Mouse (Mus musculus): ENCODE data around the gene Olfr1158. TPM values are rescaled to one million over a fixed set of nuclear protein-coding genes. Genes with fewer than 3 reads are reported as not detected.
"Not testable (repeated sequence)": the region's sequence is repeated elsewhere in the genome, so short reads cannot be mapped to it uniquely, and the experiment has no call there.

Olfr1158 gene
- not detected in 2 replicates for polyA plus RNA-seq (2014; fragmentation: Nextera tagmentation; extraction: Ambion mirVana)

DNA sequence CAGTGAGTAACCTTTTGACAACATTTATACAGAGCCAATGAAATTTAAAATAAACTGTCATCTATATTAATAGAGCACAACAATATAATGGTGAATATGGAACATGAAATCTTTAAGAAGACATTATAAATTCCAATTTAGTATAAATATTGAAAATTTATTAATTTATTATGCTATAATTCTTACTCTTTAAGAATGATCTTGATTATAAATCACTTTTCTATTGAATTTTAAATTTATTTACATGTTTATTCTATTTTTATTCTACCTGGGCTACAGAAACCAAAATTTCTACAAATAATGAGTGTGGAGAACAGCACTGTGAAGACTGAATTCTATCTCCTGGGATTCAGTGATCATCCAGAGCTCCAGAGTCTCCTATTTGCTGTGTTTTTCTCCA is at the start of gene Olfr1158:
Gene Olfr1158, plus strand, starts transcription at position 301 of the 400 bp plus-strand sequence.
- no peaks in the 10 kb centered on the region for H3K9me3 ChIP-seq (ENCODE audit: control insufficient read depth, low read depth, low read length)
- H3K9ac ChIP-seq (replicated peaks; ENCODE audit: low read depth, low read length), result no peak within 1 kb of the TSS
- no peaks in the 10 kb centered on the region for H3K27me3 ChIP-seq (ENCODE audit: control insufficient read depth, insufficient read depth, low read length)
- H3K4me1 ChIP-seq (ENCODE audit: control insufficient read depth, insufficient read depth, low read length), result no peaks in the 10 kb centered on the region
- H3K36me3 ChIP-seq (ENCODE audit: control insufficient read depth, insufficient read depth, low read length), result no peaks in the 10 kb centered on the region
- no peak for ATAC-seq (ENCODE audit: insufficient number of reproducible peaks, insufficient read depth, low FRiP score, low read depth)
- H3K4me2 ChIP-seq (replicated peaks; ENCODE audit: low read depth, low read length), result no peak within 1 kb of the TSS
- H3K27ac ChIP-seq (ENCODE audit: low read length), result no peak within 1 kb of the TSS
- H3K4me3 ChIP-seq (ENCODE audit: low read depth, low read length), result no peak within 1 kb of the TSS

DNA sequence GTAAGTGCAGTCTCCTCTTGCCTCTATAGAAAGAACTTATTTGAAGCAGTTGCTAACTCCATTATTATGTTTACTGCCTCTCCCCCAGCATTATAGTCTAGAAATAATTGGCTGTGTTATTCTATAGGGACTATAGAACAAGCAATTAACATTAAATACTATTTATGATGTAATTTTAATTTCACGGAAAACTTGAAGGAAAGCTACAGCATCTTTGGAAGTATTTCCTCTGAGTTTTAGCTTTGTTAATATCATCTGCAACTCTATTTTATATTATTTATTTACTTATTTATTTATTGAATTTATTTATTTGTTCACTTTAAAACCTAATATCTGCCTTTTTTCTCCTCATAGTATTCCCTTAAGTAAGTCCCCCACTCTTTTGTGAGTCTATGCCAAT is 44.9 kb upstream of the Olfr1158 start, which contains the start of gene Olfr1155:
Gene Olfr1155, minus strand, starts transcription at position 101 of the 400 bp plus-strand sequence.
- no peak for ATAC-seq (ENCODE audit: insufficient number of reproducible peaks, insufficient read depth, low FRiP score, low read depth)
- no peak within 1 kb of the TSS for H3K4me3 ChIP-seq (ENCODE audit: low read depth, low read length)
- H3K36me3 ChIP-seq (ENCODE audit: control insufficient read depth, insufficient read depth, low read length), result no peaks in the 10 kb centered on the region
- no peak within 1 kb of the TSS for H3K9ac ChIP-seq (replicated peaks; ENCODE audit: low read depth, low read length)
- 98% methylated on average over 1 of the region's 1 CpGs for WGBS
- H3K9me3 ChIP-seq (ENCODE audit: control insufficient read depth, low read depth, low read length), result no peaks in the 10 kb centered on the region
- H3K27ac ChIP-seq (ENCODE audit: low read length), result no peak within 1 kb of the TSS
- H3K4me1 ChIP-seq (ENCODE audit: control insufficient read depth, insufficient read depth, low read length), result no peaks in the 10 kb centered on the region
- no peaks in the 10 kb centered on the region for H3K27me3 ChIP-seq (ENCODE audit: control insufficient read depth, insufficient read depth, low read length)
- H3K4me2 ChIP-seq (replicated peaks; ENCODE audit: low read depth, low read length), result no peak within 1 kb of the TSS

DNA sequence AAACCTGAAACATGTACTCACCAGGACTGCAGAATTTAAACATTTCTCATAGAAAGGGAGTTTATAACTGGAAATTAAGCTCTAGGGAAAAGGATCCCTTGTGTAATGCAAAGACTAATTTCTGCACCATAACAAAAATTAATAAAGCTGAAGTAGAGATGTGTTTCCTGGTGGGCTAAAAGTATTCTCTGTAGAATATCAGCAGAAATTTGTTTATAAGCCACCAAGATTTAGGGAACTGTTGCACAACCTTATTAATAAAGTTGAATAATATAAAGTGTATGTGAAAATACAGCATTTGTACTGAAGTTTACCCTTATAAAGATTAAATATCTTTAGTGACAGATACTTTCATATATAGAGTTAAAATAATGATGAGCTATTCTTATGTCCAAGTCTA is 36.9 kb upstream of the Olfr1158 start, which contains the start of gene Olfr1156:
Gene Olfr1156, minus strand, starts transcription at position 101 of the 400 bp plus-strand sequence.
- ATAC-seq (ENCODE audit: insufficient number of reproducible peaks, insufficient read depth, low FRiP score, low read depth), result no peak
- Histone ChIP-seq H3K27ac (ENCODE audit: low read length) (no peak within 1 kb of the TSS), H3K4me2 (replicated peaks; ENCODE audit: low read depth, low read length) (no peak within 1 kb of the TSS), H3K9me3 (ENCODE audit: control insufficient read depth, low read depth, low read length) (no peaks in the 10 kb centered on the region), H3K27me3 (ENCODE audit: control insufficient read depth, insufficient read depth, low read length) (no peaks in the 10 kb centered on the region), H3K4me3 (ENCODE audit: low read depth, low read length) (no peak within 1 kb of the TSS), H3K36me3 (ENCODE audit: control insufficient read depth, insufficient read depth, low read length) (no peaks in the 10 kb centered on the region), H3K4me1 (ENCODE audit: control insufficient read depth, insufficient read depth, low read length) (no peaks in the 10 kb centered on the region), H3K9ac (replicated peaks; ENCODE audit: low read depth, low read length) (no peak within 1 kb of the TSS)

DNA sequence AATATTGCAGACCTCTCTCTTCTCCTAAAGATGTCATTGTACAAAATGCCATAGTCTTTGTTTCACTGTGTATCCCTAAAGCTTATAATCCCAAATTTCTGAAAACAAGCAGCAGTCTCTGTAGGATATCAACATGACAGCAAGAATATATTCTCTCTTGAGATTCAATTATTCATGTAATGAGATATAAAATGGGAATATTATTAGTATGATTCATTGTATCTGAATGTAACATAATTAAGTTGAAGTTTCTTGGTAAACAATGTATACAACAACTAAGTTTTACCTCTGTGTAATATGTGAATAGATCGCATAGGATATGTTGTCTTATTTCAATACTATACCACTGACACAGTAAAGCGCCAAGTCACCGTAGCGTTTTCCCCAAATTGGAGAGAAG is 21.7 kb upstream of the Olfr1158 start, which contains the start of gene Olfr1157:
Gene Olfr1157, minus strand, starts transcription at position 101 of the 400 bp plus-strand sequence.
- Histone ChIP-seq H3K36me3 (ENCODE audit: control insufficient read depth, insufficient read depth, low read length) (no peaks in the 10 kb centered on the region), H3K4me3 (ENCODE audit: low read depth, low read length) (no peak within 1 kb of the TSS), H3K9me3 (ENCODE audit: control insufficient read depth, low read depth, low read length) (no peaks in the 10 kb centered on the region), H3K27ac (ENCODE audit: low read length) (no peak within 1 kb of the TSS), H3K4me2 (replicated peaks; ENCODE audit: low read depth, low read length) (no peak within 1 kb of the TSS), H3K4me1 (ENCODE audit: control insufficient read depth, insufficient read depth, low read length) (no peaks in the 10 kb centered on the region), H3K27me3 (ENCODE audit: control insufficient read depth, insufficient read depth, low read length) (no peaks in the 10 kb centered on the region), H3K9ac (replicated peaks; ENCODE audit: low read depth, low read length) (no peak within 1 kb of the TSS)
- 95% methylated on average over 4 of the region's 4 CpGs for WGBS
- no peak for ATAC-seq (ENCODE audit: insufficient number of reproducible peaks, insufficient read depth, low FRiP score, low read depth)

DNA sequence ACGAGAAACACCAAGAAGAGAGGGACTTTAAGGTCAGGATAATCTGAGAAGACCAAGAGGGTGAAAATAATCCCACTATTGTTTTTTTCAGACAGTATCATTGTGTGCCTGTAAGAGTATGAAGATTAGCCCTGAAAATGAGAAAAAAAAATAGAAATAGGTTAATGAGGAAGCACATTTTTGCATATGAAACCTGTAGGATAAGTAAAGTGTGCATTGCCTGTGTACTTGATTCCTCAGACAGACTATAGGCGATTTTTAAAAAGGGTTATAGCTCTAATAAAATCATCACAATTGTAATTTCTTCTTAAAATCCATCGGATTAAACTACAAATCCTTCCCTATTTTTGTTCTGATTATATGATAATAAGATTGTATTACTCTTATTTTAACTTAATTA is 15.3 kb upstream of the Olfr1158 start, which contains the start of gene Olfr74:
Gene Olfr74, minus strand, starts transcription at position 101 of the 400 bp plus-strand sequence.
- 71% methylated on average over 3 of the region's 3 CpGs for whole genome bisulfite sequencing
- Histone ChIP-seq H3K9me3 (ENCODE audit: control insufficient read depth, low read depth, low read length) (no peaks in the 10 kb centered on the region), H3K4me2 (replicated peaks; ENCODE audit: low read depth, low read length) (no peak within 1 kb of the TSS), H3K27me3 (ENCODE audit: control insufficient read depth, insufficient read depth, low read length) (no peaks in the 10 kb centered on the region), H3K9ac (replicated peaks; ENCODE audit: low read depth, low read length) (no peak within 1 kb of the TSS), H3K4me1 (ENCODE audit: control insufficient read depth, insufficient read depth, low read length) (no peaks in the 10 kb centered on the region), H3K4me3 (ENCODE audit: low read depth, low read length) (no peak within 1 kb of the TSS), H3K27ac (ENCODE audit: low read length) (no peak within 1 kb of the TSS), H3K36me3 (ENCODE audit: control insufficient read depth, insufficient read depth, low read length) (no peaks in the 10 kb centered on the region)
- no peak for ATAC-seq (ENCODE audit: insufficient number of reproducible peaks, insufficient read depth, low FRiP score, low read depth)

DNA sequence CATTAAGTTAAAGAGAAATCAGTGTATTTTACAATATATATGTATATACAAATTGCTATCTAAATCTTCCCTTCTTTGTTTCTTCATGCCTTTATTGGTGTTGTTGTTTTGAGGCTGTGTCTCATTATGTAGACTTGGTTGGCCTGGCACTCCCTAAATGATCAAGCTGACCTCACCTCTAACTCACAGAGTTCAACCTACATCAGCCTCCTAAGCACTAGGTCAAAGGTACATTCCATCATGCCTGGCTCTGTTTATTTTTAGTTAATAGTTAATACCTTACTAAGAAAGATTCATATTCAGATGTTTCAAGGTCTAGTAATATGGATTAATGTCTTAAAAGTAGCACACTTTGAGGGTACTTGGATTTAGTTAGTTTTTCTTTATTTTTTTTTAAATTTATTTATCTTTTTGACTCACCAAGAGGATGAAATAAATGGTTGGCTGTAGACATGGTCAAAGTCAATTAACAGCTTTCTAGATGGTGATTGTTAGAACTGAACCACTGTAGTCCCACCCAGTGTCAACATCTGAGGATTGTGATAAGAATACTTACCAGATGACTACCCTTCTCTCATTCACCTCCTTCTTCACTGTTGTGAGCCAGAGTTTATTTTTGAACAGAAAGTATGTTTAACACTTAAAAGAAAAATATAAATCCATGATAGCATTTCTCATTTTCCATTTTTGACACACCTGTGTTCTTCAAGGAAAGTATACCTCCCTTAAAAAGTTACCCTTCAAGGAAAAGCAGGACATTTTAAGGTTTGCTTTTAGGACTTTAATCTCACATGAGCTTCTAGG is 17.8 kb downstream of the Olfr1158 start, which contains the start of gene Olfr1160:
Gene Olfr1160, minus strand, starts transcription at position 754 of the 804 bp plus-strand sequence.
- ATAC-seq (ENCODE audit: insufficient number of reproducible peaks, insufficient read depth, low FRiP score, low read depth), result peak; percentile 84
- H3K4me3 ChIP-seq (ENCODE audit: low read depth, low read length), result no peak within 1 kb of the TSS
- no peaks in the 10 kb centered on the region for H3K9me3 ChIP-seq (ENCODE audit: control insufficient read depth, low read depth, low read length)

DNA sequence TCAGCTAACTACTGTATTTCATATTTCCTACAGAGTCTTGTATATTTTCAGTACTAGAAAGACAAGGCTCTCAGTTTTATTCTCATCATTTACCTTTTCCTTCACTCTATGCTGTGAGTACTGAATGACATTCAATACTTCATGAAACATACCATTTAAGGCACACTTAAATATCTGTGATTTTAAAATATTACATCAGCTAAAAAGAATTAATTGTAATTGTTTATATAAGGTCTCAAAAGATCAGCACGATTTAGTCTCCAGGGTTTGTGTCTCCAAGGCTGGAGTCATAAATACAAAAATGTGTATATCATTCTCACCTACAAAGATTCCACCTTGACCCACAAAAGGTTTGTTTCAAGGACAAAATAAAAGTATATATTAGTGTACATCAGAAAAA is 32.6 kb downstream of the Olfr1158 start, which contains the start of gene Olfr1161:
Gene Olfr1161, plus strand, starts transcription at position 301 of the 400 bp plus-strand sequence.
- not testable (repeated sequence) for H3K9ac ChIP-seq (replicated peaks; ENCODE audit: low read depth, low read length); H3K4me1 ChIP-seq (ENCODE audit: control insufficient read depth, insufficient read depth, low read length); H3K4me2 ChIP-seq (replicated peaks; ENCODE audit: low read depth, low read length); H3K36me3 ChIP-seq (ENCODE audit: control insufficient read depth, insufficient read depth, low read length); ATAC-seq (ENCODE audit: insufficient number of reproducible peaks, insufficient read depth, low FRiP score, low read depth); H3K27ac ChIP-seq (ENCODE audit: low read length); H3K27me3 ChIP-seq (ENCODE audit: control insufficient read depth, insufficient read depth, low read length); H3K4me3 ChIP-seq (ENCODE audit: low read depth, low read length); H3K9me3 ChIP-seq (ENCODE audit: control insufficient read depth, low read depth, low read length)
- WGBS, result 65% methylated on average over 1 of the region's 1 CpGs

More for the DNA sequence above, 17.8 kb downstream of the Olfr1158 start, which contains the start of gene Olfr1160:
- H3K27me3 ChIP-seq (ENCODE audit: control insufficient read depth, insufficient read depth, low read length), result no peaks in the 10 kb centered on the region
- no peak within 1 kb of the TSS for H3K4me2 ChIP-seq (replicated peaks; ENCODE audit: low read depth, low read length)
- no peak within 1 kb of the TSS for H3K9ac ChIP-seq (replicated peaks; ENCODE audit: low read depth, low read length)
- H3K27ac ChIP-seq (ENCODE audit: low read length), result no peak within 1 kb of the TSS
- H3K4me1 ChIP-seq (ENCODE audit: control insufficient read depth, insufficient read depth, low read length), result no peaks in the 10 kb centered on the region
- no peaks in the 10 kb centered on the region for H3K36me3 ChIP-seq (ENCODE audit: control insufficient read depth, insufficient read depth, low read length)

DNA sequence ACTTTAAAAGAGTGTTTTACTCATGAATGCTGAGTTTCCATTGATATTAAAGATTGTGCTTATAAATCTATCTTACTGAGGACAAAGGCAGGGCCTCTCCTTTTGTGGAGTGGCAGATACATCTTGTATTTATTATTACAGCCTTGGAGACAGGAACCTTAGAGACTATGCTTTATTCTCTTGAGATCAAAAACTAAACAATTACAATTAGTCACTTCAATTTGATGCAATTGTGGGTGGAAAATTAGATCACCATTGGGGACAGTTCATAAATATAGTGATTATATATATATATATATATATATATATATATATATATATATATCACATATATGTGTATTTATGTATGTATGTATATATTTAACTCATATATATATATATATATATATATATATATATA is 47.7 kb downstream of the Olfr1158 start, which contains the start of gene Olfr73:
Gene Olfr73, minus strand, starts transcription at position 101 of the 400 bp plus-strand sequence.
- Histone ChIP-seq H3K9me3 (ENCODE audit: control insufficient read depth, low read depth, low read length) (no peaks in the 10 kb centered on the region), H3K36me3 (ENCODE audit: control insufficient read depth, insufficient read depth, low read length) (no peaks in the 10 kb centered on the region), H3K4me3 (ENCODE audit: low read depth, low read length) (no peak within 1 kb of the TSS), H3K27ac (ENCODE audit: low read length) (no peak within 1 kb of the TSS), H3K27me3 (ENCODE audit: control insufficient read depth, insufficient read depth, low read length) (no peaks in the 10 kb centered on the region), H3K9ac (replicated peaks; ENCODE audit: low read depth, low read length) (no peak within 1 kb of the TSS), H3K4me2 (replicated peaks; ENCODE audit: low read depth, low read length) (no peak within 1 kb of the TSS), H3K4me1 (ENCODE audit: control insufficient read depth, insufficient read depth, low read length) (no peaks in the 10 kb centered on the region)
- no peak for ATAC-seq (ENCODE audit: insufficient number of reproducible peaks, insufficient read depth, low FRiP score, low read depth)

Measured in stomach, embryonic 14.5 days (tissue).